Mouse (Mus musculus): ENCODE results near the gene Cat.

DNA sequence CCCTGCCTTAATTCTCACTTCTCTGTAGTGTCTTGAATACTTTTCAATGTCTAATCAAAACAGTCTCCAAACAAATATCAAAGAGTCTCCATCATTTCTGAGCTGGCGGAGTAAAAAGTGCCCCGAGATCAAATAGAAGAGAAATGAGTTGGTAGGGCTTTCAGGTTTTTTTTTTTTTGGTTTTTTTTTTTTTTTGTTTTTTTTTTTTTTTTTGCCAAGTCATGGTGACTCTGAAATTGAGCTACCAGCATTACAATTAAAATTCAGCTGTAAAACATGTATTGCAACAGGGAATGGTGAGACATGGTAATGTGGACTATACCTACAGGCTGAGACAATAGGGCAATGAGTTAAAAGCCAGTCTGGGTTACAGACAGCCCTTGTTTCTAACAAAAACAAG is 21.0 kb upstream of the Cat start:
- TF ChIP-seq CTCF (conservative IDR thresholded peaks at IDR 0.05; ENCODE audit: insufficient read depth, insufficient read length, low read depth, low read length) (no peak), POLR2A (IDR thresholded peaks at IDR 0.05; ENCODE audit: low read depth, low read length) (no peak)
